Mouse (Mus musculus) hindbrain, embryonic 12.5 days (tissue): Measurements from ENCODE around the gene Elmo2. TPM values are rescaled to one million over a fixed set of nuclear protein-coding genes. Genes with fewer than 3 reads are reported as not detected.

ENCODE experiments used
- ATAC-seq: fragments of 200-750 bp; cut with Nextera tagmentation; 2 replicates; pipeline ENCODE4 v1.8.0; 2017; ENCODE audit warnings: moderate TSS enrichment; ENCODE audit not compliant: low FRiP score
- H3K27ac ChIP-seq: fragments of 300-500 bp; sonication (generic); 2 replicates; pipeline ENCODE4 v1.5.1; 2016; ENCODE audit warnings: mild to moderate bottlenecking
- H3K27me3 ChIP-seq: fragments of 300-500 bp; sonication (generic); 2 replicates; pipeline ENCODE4 v1.6.1; 2016; ENCODE audit warnings: mild to moderate bottlenecking
- H3K36me3 ChIP-seq: fragments of 300-500 bp; sonication (generic); 2 replicates; pipeline ENCODE4 v1.6.1; 2016; ENCODE audit warnings: mild to moderate bottlenecking
- H3K4me1 ChIP-seq: fragments of 300-500 bp; sonication (generic); 2 replicates; pipeline ENCODE4 v1.6.1; 2016
- H3K4me2 ChIP-seq: fragments of 300-500 bp; sonication (generic); replicated peaks from 2 replicates; pipeline ENCODE4 v1.6.1; 2016; ENCODE audit warnings: mild to moderate bottlenecking
- H3K4me3 ChIP-seq: fragments of 300-500 bp; sonication (generic); 2 replicates; pipeline ENCODE4 v1.5.1; 2016; ENCODE audit warnings: mild to moderate bottlenecking
- H3K9ac ChIP-seq: fragments of 300-500 bp; sonication (generic); 2 replicates; pipeline ENCODE4 v1.6.1; 2016; ENCODE audit warnings: mild to moderate bottlenecking, moderate library complexity
- H3K9me3 ChIP-seq: fragments of 300-500 bp; sonication (generic); replicated peaks from 2 replicates; pipeline ENCODE4 v1.6.1; 2016; ENCODE audit warnings: mild to moderate bottlenecking
- WGBS: fragments of 180-500 bp; shearing (Covaris S2); methylation state at CpG from one replicate; pipeline ENCODE4 v1.1.7; 2016; 5-methylcytosine and 5-hydroxymethylcytosine counted together
- polyA plus RNA-seq: library from polyadenylated mRNA; unstranded; fragments of >200 nt; fragmentation: Nextera tagmentation; extraction: Ambion mirVana; gene quantifications from 2 replicates; pipeline ENCODE4 v1.2.1, GENCODE M21; 2016

Gene Elmo2
- polyA plus RNA-seq, 1 experiment from 2014 or later = 88.8 TPM

DNA sequence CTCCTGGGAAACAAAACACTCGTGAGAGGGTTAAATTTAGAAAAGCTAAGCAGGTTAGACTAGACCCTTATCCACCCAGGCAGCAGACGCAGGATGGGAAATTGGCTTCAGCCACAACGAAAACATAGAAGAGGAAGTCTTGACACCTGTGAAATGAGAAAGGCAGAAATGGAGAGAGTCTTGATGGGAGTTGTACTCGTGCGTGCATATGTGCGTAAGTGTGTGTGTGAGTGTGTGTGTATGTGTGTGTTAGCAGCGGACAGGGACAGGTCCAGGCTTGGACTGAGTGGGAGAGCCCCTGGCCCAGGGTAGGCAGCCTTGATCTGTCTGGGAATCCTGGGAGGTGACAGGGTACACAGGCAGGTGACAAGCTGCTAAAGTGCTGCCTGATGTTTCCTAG is 55.4 kb downstream of the Elmo2 start:
- Histone ChIP-seq H3K4me1 (peaks cover 59% of the 10 kb centered on the region), H3K4me2 (no peak overlapping the region), H3K9me3 (no peaks in the 10 kb centered on the region), H3K27me3 (peaks cover 18% of the 10 kb centered on the region), H3K36me3 (no peaks in the 10 kb centered on the region), H3K9ac (no peak overlapping the region), H3K4me3 (no peak overlapping the region), H3K27ac (no peak overlapping the region)
- ATAC-seq = no peak
- 65% methylated on average over 7 of the region's 7 CpGs for WGBS

DNA sequence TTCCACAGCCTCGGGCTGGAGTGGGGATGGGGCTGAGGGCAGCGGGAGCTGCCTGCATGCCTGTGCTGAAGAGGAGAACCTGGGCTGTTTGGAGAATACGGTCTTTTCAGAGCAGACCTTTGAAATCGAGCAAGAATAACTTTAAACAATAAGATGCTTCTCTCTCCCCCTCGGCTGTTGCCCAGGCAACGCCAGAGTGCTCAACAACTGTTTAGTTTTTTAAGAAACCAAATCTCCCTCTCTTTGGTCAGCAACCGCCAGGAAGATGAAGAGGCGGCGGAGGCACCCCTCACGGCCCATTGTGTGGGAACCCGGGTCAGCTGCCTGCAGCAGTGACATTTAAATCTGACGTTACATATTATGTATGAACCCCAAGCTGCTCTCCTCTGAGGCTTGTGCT is 59.5 kb downstream of the Elmo2 start:
- H3K27me3 ChIP-seq = peaks cover 33% of the 10 kb centered on the region
- no peak overlapping the region for H3K9ac ChIP-seq
- 0 out of 2 replicates have a peak overlapping the region, but pooled peaks have one; percentile 2 for H3K4me2 ChIP-seq
- no peaks in the 10 kb centered on the region for H3K9me3 ChIP-seq
- H3K4me3 ChIP-seq = no peak overlapping the region
- 2% methylated on average over 12 of the region's 12 CpGs for WGBS
- H3K4me1 ChIP-seq = peaks cover 46% of the 10 kb centered on the region
- no peak for ATAC-seq
- no peak overlapping the region for H3K27ac ChIP-seq
- H3K36me3 ChIP-seq = no peaks in the 10 kb centered on the region

DNA sequence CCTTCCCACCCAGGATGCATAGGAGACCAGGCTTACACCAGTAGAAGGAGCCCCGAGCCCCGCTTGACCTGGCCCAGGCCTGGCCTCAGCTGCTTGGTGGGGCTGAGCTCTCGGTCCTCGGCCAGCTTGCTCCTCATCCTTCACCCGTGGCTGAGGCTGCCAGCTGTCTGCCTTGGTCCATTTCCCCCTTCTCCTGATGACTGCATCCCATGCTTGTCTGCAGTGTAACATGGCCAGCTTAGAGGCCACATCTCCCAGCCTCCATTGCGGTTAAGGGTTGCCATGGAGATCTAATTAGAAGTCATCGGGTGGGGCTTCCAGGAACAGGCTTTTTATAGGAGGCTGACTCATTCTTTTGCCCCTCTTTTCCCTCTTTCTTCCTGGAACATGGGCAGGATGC is 62.4 kb downstream of the Elmo2 start:
- Histone ChIP-seq H3K4me3 (no peak overlapping the region), H3K9me3 (no peaks in the 10 kb centered on the region), H3K36me3 (no peaks in the 10 kb centered on the region), H3K27ac (peak overlapping the region; percentile 55), H3K27me3 (peaks cover 45% of the 10 kb centered on the region), H3K9ac (0 out of 2 replicates have a peak overlapping the region, but pooled peaks have one; percentile 13), H3K4me1 (peaks cover 35% of the 10 kb centered on the region), H3K4me2 (no peak overlapping the region)
- ATAC-seq = peak; percentile 24; the same call in 1 of the 2 replicates
- 53% methylated on average over 7 of the region's 7 CpGs for WGBS

DNA sequence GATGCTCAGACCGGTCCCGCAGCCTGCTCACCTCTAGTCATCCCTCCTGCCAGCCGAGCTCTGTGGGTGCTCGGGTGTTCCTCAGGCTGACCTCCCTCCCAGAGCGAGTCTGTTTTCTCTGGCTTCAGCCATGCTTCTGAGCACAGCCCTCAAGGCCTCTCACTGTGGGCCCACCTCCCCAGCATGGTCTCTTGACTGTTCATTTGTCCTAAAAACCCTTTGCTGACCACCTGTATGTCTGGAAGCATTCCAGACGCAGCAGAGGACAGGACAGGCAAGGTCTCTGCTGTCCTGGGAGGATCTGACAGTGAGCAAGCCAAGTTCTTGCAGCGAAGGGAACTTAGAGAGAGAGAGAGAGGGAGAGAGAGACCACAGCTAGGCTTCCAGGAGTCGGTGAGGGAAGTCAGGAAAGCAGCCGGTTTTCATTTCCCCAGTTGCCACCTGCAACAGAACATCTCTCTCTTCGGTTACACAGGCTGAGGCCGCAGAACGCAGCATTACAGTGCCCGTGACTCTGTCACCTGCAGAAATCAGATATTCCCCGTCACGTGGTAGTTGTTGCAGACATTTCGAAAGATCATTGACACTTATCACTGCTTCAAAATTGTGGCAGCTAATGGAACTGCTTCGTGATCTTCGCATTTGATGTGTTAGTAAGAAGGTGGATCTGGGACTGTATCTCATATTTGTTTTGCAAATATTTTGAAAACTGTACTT is 63.8 kb downstream of the Elmo2 start:
- WGBS = 60% methylated on average over 18 of the region's 18 CpGs
- Histone ChIP-seq H3K4me1 (peaks cover 34% of the 10 kb centered on the region), H3K36me3 (no peaks in the 10 kb centered on the region), H3K4me2 (no peak overlapping the region), H3K27me3 (peaks cover 48% of the 10 kb centered on the region), H3K9me3 (no peaks in the 10 kb centered on the region), H3K9ac (no peak overlapping the region), H3K4me3 (no peak overlapping the region), H3K27ac (0 out of 2 replicates have a peak overlapping the region, but pooled peaks have one; percentile 23)
- no peak for ATAC-seq

DNA sequence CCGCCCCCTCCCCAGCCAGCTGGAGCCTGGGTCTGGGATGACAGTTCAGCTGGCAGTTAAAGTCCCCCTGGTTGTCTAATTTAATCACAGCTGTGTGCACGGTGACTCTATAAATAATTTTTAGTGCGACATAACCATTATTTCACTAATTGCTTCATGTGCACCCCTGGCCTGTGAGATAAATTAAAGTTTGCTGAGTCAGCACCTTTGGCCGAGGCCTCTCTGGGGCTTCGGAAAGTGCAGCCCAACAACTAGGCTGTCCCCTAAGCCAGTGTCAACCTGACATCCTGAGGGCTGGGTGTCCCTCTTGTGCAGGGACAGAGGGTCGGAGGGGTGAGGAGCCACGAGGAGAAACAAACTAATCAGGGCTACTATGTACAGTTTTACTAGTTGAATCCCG is 66.4 kb downstream of the Elmo2 start:
- no peaks in the 10 kb centered on the region for H3K9me3 ChIP-seq
- H3K4me1 ChIP-seq = peaks cover 18% of the 10 kb centered on the region
- H3K27me3 ChIP-seq = peaks cover 58% of the 10 kb centered on the region
- no peak overlapping the region for H3K4me2 ChIP-seq
- ATAC-seq = no peak
- H3K4me3 ChIP-seq = no peak overlapping the region
- no peak overlapping the region for H3K27ac ChIP-seq
- H3K36me3 ChIP-seq = no peaks in the 10 kb centered on the region
- no peak overlapping the region for H3K9ac ChIP-seq
- 75% methylated on average over 8 of the region's 8 CpGs for WGBS

DNA sequence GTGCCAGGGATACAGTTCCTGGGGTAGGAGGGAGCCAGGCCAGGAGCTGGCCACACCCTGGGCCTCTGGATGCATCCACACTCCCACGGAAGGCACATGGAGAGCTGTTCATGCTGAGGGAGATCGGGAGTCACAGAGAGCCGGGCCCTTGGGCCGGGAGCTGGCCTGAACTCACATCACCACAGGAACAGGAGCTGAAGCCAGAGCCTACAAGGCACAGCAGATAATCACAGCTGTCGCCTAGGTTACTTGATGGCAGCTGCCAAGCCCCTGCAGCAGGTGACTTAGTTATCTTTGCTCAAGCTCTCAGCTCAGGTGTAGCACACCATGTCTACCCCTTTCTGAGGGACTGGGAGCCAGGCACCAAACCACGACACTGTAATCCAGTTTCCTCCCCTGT is 68.0 kb downstream of the Elmo2 start:
- Histone ChIP-seq H3K9me3 (no peaks in the 10 kb centered on the region), H3K36me3 (no peaks in the 10 kb centered on the region), H3K27me3 (peaks cover 73% of the 10 kb centered on the region), H3K4me3 (no peak overlapping the region), H3K4me1 (peaks cover 23% of the 10 kb centered on the region), H3K9ac (no peak overlapping the region), H3K4me2 (no peak overlapping the region), H3K27ac (no peak overlapping the region)
- WGBS = 79% methylated on average over 6 of the region's 6 CpGs
- no peak for ATAC-seq

DNA sequence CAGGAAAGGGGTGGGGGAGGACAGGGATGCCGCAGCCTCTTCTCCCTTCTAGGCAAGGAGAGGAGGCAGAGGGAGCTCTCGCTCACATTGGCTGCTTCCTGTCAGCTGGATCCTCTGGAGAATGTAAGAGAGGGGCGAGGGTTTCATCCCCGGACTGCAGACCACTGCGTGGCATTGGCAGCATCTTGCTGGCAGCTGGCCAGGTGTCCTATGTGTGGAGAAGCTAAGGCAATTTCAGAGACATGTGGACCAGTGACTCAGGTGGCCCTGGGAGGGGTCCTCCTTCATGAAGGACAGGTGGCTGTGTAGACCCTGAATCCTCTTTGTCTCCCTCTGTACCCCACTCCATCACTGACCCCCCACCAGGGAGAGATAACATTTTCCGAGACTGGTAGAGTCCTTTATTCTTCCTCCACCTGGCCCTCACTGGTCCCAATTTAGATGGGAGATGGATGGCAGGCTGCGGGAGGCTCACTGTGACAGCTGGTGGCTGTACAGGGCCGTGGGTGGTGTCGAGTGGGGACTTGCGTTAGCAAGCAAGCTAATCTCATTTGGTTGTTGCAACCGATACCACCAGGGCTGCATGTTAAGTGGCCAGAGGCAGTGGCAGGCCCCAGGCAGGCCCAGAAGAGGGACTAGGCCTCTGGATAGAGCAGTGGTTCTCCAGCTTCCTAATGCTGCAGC is 69.0 kb downstream of the Elmo2 start:
- Histone ChIP-seq H3K9ac (no peak overlapping the region), H3K4me1 (peaks cover 22% of the 10 kb centered on the region), H3K27me3 (peaks cover 75% of the 10 kb centered on the region), H3K4me2 (no peak overlapping the region), H3K27ac (0 out of 2 replicates have a peak overlapping the region, but pooled peaks have one; percentile 14), H3K36me3 (no peaks in the 10 kb centered on the region), H3K4me3 (no peak overlapping the region), H3K9me3 (no peaks in the 10 kb centered on the region)
- no peak for ATAC-seq
- WGBS = 49% methylated on average over 11 of the region's 11 CpGs

DNA sequence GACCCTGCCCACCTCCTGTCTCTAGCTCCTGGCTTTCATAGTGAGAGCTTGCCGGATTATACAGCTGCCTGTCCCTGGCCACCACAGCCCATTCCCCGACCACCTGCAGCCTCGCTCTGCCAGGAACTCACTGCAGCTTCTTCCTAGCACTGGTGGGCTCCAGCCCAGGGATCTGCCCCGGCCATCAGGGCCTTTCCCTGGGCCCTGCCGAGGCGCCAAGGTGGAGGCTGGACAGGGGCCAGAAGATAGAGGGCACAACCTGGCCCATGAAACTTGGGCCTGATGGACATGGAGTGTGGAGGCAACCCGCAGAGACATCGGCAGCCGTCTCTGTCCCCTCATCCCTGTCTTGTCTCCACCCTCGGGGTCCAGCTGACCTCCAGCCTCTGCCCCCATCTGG is 70.1 kb downstream of the Elmo2 start:
- H3K27me3 ChIP-seq = peaks cover 71% of the 10 kb centered on the region
- WGBS = 69% methylated on average over 10 of the region's 10 CpGs

DNA sequence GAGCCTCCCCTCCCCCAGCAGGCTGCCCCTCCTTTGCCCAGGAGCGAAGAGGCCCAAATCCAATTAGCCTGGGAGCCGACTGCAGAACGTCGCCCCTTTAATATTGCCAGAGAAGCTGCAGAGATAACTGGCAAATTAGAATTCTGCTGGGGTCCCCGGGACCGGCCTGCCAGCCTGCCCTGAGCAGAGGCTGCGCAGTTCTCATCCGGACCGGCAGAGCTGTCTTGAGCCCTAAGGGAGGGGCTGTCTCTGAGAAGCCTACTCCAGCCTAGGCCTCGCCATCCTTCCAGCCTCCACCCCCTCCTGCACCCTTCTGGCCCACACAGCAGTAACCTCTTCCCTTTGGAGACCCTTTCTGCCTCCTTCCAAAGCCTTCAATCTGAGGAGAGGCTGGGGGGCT is 72.4 kb downstream of the Elmo2 start:
- H3K27me3 ChIP-seq = peaks cover 69% of the 10 kb centered on the region
- H3K9me3 ChIP-seq = no peaks in the 10 kb centered on the region
- peak overlapping the region; percentile 57; the same call in 1 of the 2 replicates for H3K27ac ChIP-seq
- H3K36me3 ChIP-seq = no peaks in the 10 kb centered on the region
- ATAC-seq = peak; percentile 72
- no peak overlapping the region for H3K4me3 ChIP-seq
- peak overlapping the region; percentile 27 for H3K9ac ChIP-seq
- H3K4me1 ChIP-seq = peaks cover 19% of the 10 kb centered on the region
- H3K4me2 ChIP-seq = peak overlapping the region; percentile 15; the same call in 1 of the 2 replicates
- 9% methylated on average over 10 of the region's 10 CpGs for WGBS

More for the DNA sequence above, 70.1 kb downstream of the Elmo2 start:
- Histone ChIP-seq H3K9ac (no peak overlapping the region), H3K4me2 (no peak overlapping the region), H3K4me3 (no peak overlapping the region), H3K27ac (no peak overlapping the region), H3K4me1 (peaks cover 21% of the 10 kb centered on the region), H3K36me3 (no peaks in the 10 kb centered on the region), H3K9me3 (no peaks in the 10 kb centered on the region)
- no peak for ATAC-seq

DNA sequence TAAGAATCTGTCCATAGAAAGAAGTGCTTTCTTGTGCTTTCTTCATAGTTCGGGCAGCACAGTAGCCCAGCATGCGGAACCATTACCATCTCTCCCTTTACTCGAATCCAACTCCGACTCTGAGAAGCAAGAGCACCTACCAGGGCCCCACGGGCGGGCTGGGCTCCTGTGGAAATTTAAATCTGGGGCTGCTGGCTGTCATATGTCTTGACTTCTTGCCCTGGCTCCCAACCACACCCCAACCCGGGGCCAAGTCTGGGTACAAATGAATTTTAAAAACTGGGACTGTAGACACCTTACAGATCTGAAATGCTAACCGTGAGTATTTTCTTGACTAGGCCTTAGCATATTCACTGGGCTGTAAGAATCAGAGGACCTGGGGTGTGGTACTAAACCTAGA is 73.0 kb downstream of the Elmo2 start:
- H3K4me3 ChIP-seq = no peak overlapping the region
- ATAC-seq = no peak
- H3K4me2 ChIP-seq = 0 out of 2 replicates have a peak overlapping the region, but pooled peaks have one; percentile 15
- no peaks in the 10 kb centered on the region for H3K9me3 ChIP-seq
- H3K4me1 ChIP-seq = peaks cover 19% of the 10 kb centered on the region
- H3K27ac ChIP-seq = no peak overlapping the region
- WGBS = 77% methylated on average over 8 of the region's 8 CpGs
- peak overlapping the region; percentile 27; the same call in 1 of the 2 replicates for H3K9ac ChIP-seq
- H3K36me3 ChIP-seq = no peaks in the 10 kb centered on the region
- peaks cover 65% of the 10 kb centered on the region for H3K27me3 ChIP-seq

DNA sequence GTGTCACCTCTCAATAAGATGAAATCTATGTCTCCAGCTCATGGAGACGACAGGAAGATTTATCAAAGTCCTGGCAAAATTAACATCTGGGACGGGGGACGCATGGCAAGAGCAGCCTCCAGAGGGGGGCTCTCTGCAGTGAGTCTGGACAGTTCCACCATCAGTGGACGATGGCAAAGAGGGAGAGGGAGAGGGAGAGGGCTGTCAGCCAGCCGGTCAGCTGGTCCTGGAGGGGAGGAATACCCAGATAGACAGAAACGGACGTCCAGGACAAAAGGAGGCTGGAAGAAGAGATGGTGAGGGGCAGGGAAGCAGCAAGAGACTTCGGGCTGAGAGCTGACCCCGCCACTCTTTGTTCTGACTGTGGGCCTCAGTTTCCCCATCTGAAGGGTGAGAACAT is 73.5 kb downstream of the Elmo2 start:
- H3K36me3 ChIP-seq = no peaks in the 10 kb centered on the region
- no peak overlapping the region for H3K27ac ChIP-seq
- no peak for ATAC-seq
- H3K9me3 ChIP-seq = no peaks in the 10 kb centered on the region
- no peak overlapping the region for H3K4me3 ChIP-seq
- peaks cover 63% of the 10 kb centered on the region for H3K27me3 ChIP-seq
- 46% methylated on average over 9 of the region's 9 CpGs for WGBS
- no peak overlapping the region for H3K9ac ChIP-seq
- no peak overlapping the region for H3K4me2 ChIP-seq
- peaks cover 19% of the 10 kb centered on the region for H3K4me1 ChIP-seq

DNA sequence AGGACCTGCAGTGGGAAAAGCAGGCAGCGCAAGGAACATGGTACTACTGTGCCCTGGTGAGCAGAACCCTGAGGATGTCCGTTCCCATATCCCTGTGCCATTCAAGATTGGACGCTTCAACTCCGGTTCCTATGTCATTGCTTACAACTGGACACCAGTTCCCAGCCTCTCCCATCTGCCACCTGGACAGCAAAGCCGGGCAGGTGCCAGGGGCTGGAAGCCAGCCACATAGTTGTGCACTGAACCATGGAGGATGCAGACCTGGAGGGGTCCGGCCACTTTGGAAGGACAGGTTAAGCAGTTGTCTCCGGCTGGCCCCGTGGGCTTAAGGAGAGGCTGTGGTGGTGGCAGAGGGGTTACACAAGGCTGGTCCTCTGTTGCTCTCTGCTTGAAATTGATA is 73.9 kb downstream of the Elmo2 start:
- Histone ChIP-seq H3K4me2 (no peak overlapping the region), H3K9ac (no peak overlapping the region), H3K9me3 (no peaks in the 10 kb centered on the region), H3K27ac (no peak overlapping the region), H3K4me1 (peaks cover 19% of the 10 kb centered on the region), H3K36me3 (no peaks in the 10 kb centered on the region), H3K27me3 (peaks cover 62% of the 10 kb centered on the region), H3K4me3 (no peak overlapping the region)
- no peak for ATAC-seq
- WGBS = 80% methylated on average over 8 of the region's 8 CpGs
